Mouse (Mus musculus) CD4-positive, CD25-positive, alpha-beta regulatory T cell, adult 2 months (primary cell): ENCODE measurements around the gene As3mt.
"Not testable (repeated sequence)": the region's sequence is repeated elsewhere in the genome, so short reads cannot be mapped to it uniquely, and the experiment has no call there.

Experiments used
- DNase-seq: peaks from one replicate; pipeline ENCODE4 v3.0.0-alpha.2; 2012; ENCODE audit warnings: low read depth, low spot score

Gene As3mt

GRCm38 (mm10) chr19:46744681-46745080 lies 37.4 kb downstream of the As3mt start:
- no peak for DNase-seq

GRCm38 (mm10) chr19:46747799-46748198 lies 40.5 kb downstream of the As3mt start:
- no peak for DNase-seq

- DNase-seq: no peak
These were observed 45.0 kb downstream of the As3mt start for GRCm38 (mm10) chr19:46752235-46752634.

- DNase-seq: peak; percentile 65
These were observed 47.8 kb downstream of the As3mt start for GRCm38 (mm10) chr19:46755066-46755465.

- DNase-seq: no peak
These were observed 49.0 kb downstream of the As3mt start for GRCm38 (mm10) chr19:46756221-46756620.

- peak; percentile 56 for DNase-seq
These were observed 51.8 kb downstream of the As3mt start for GRCm38 (mm10) chr19:46759096-46759495.

- DNase-seq: not testable (repeated sequence)
These were observed 52.7 kb downstream of the As3mt start for GRCm38 (mm10) chr19:46759909-46760308.

GRCm38 (mm10) chr19:46760375-46761160 lies 53.3 kb downstream of the As3mt start:
- DNase-seq: peak; percentile 95

GRCm38 (mm10) chr19:46761247-46761946 lies 54.1 kb downstream of the As3mt start, which contains the start of gene Cnnm2:
Gene Cnnm2, plus strand, starts transcription at chr19:46761596.
- peak; percentile 100 for DNase-seq

- DNase-seq: no peak
These were observed 54.7 kb downstream of the As3mt start for GRCm38 (mm10) chr19:46761971-46762290.

- DNase-seq: peak; percentile 47
These were observed 55.2 kb downstream of the As3mt start for GRCm38 (mm10) chr19:46762291-46762991.

GRCm38 (mm10) chr19:46762992-46763342 lies 55.7 kb downstream of the As3mt start:
- DNase-seq: peak; percentile 19

GRCm38 (mm10) chr19:46763356-46763755 lies 56.1 kb downstream of the As3mt start:
- DNase-seq: no peak

GRCm38 (mm10) chr19:46763932-46764762 lies 56.9 kb downstream of the As3mt start:
- DNase-seq: no peak

- DNase-seq: no peak
These were observed 57.5 kb downstream of the As3mt start for GRCm38 (mm10) chr19:46764763-46765117.

- no peak for DNase-seq
These were observed 58.9 kb downstream of the As3mt start for GRCm38 (mm10) chr19:46766125-46766524.

GRCm38 (mm10) chr19:46769759-46770158 lies 62.5 kb downstream of the As3mt start:
- no peak for DNase-seq

GRCm38 (mm10) chr19:46771801-46772200 lies 64.5 kb downstream of the As3mt start:
- no peak for DNase-seq

- DNase-seq: no peak
These were observed 69.1 kb downstream of the As3mt start for GRCm38 (mm10) chr19:46776391-46776790.

- DNase-seq: no peak
These were observed 69.6 kb downstream of the As3mt start for GRCm38 (mm10) chr19:46776850-46777249.

- DNase-seq: no peak
These were observed 70.8 kb downstream of the As3mt start for GRCm38 (mm10) chr19:46777928-46778680.
